Mouse (Mus musculus) midbrain, embryonic 15.5 days (tissue): ENCODE measurements around the gene Poc1a. TPM values are rescaled to one million over a fixed set of nuclear protein-coding genes. Genes with fewer than 3 reads are reported as not detected.

Experiments
- ATAC-seq: fragments of 200-750 bp; cut with Nextera tagmentation; replicated peaks from 2 replicates; pipeline ENCODE4 v1.8.0; 2017; ENCODE audit warnings: moderate TSS enrichment
- H3K27ac ChIP-seq: fragments of 300-500 bp; sonication (generic); 2 replicates; pipeline ENCODE4 v1.5.1; 2015; ENCODE audit warnings: mild to moderate bottlenecking, inconsistent platforms
- H3K27me3 ChIP-seq: fragments of 300-500 bp; sonication (generic); replicated peaks from 2 replicates; pipeline ENCODE4 v1.6.1; 2015; ENCODE audit warnings: inconsistent platforms
- H3K36me3 ChIP-seq: fragments of 300-500 bp; sonication (generic); replicated peaks from 2 replicates; pipeline ENCODE4 v1.6.1; 2015; ENCODE audit warnings: inconsistent platforms
- H3K4me1 ChIP-seq: fragments of 300-500 bp; sonication (generic); 2 replicates; pipeline ENCODE4 v1.6.1; 2015; ENCODE audit warnings: inconsistent platforms
- H3K4me2 ChIP-seq: fragments of 300-500 bp; sonication (generic); 2 replicates; pipeline ENCODE4 v1.6.1; 2015; ENCODE audit warnings: inconsistent platforms, mild to moderate bottlenecking, moderate library complexity
- H3K4me3 ChIP-seq: fragments of 300-500 bp; sonication (generic); 2 replicates; pipeline ENCODE4 v1.5.1; 2015; ENCODE audit warnings: mild to moderate bottlenecking, inconsistent platforms
- H3K9ac ChIP-seq: fragments of 300-500 bp; sonication (generic); 2 replicates; pipeline ENCODE4 v1.6.1; 2015; ENCODE audit warnings: mild to moderate bottlenecking, inconsistent platforms
- H3K9me3 ChIP-seq: fragments of 300-500 bp; sonication (generic); 2 replicates; pipeline ENCODE4 v1.6.1; 2016; ENCODE audit warnings: inconsistent platforms
- WGBS: fragments of 180-500 bp; shearing (Covaris S2); methylation state at CpG from one replicate; pipeline ENCODE4 v1.1.7; 2015; ENCODE audit warnings: mixed read lengths; 5-methylcytosine and 5-hydroxymethylcytosine counted together
- polyA plus RNA-seq: library from polyadenylated mRNA; unstranded; fragments of >200 nt; fragmentation: Nextera tagmentation; extraction: Ambion mirVana; gene quantifications from 2 replicates; pipeline ENCODE4 v1.2.1, GENCODE M21; 2015

Gene Poc1a
- 9.1 and 9.9 TPM in 2 replicates for polyA plus RNA-seq

DNA sequence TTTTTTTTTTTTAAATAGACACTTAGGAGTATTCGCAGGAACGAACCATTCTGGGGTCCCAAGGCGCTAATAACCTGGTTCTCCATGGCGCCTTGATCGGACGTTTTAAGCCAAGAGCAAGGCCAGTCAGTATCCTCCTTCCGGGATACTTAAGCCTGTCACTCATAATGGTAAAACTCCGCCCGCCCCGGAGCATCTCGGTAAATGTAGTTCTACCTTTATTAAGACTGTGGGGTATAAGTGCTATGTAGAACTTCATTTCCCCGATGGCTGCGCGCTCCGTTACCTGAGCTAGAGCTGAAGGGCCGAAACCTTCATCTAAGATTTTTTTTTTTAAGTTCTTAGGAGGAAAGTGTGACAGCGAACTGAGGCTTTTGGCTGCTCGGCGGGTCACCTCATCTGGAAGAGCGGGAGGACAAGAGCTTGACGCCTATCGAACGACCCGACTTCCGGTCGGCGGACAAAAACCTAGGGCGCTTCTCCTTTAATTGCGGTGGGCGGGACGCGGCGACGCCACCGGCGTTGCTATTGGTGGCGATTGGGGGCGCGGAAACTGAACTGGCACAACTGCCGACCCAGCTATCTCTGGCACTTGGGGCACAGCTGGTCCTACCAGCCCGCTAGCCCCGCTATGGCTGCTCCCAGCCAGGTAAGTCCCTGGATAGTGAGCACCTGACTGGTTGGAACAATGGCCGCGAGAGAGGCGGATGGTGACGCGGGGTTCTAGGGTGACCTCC lies at the start of gene Poc1a:
Gene Poc1a (plus strand): TSS at position 254 of the 737 bp plus-strand sequence.
- peak within 1 kb of the TSS; percentile 79 for H3K27ac ChIP-seq
- peak within 1 kb of the TSS; percentile 56 for H3K9ac ChIP-seq
- peaks cover 13% of the 10 kb centered on the region for H3K4me1 ChIP-seq
- H3K4me3 ChIP-seq: peak within 1 kb of the TSS; percentile 53
- WGBS: under 1% methylated on average over 47 of the region's 47 CpGs
- no peaks in the 10 kb centered on the region for H3K9me3 ChIP-seq
- no peaks in the 10 kb centered on the region for H3K36me3 ChIP-seq
- no peaks in the 10 kb centered on the region for H3K27me3 ChIP-seq
- peak within 1 kb of the TSS; percentile 85 for H3K4me2 ChIP-seq
- ATAC-seq: peak; percentile 98

DNA sequence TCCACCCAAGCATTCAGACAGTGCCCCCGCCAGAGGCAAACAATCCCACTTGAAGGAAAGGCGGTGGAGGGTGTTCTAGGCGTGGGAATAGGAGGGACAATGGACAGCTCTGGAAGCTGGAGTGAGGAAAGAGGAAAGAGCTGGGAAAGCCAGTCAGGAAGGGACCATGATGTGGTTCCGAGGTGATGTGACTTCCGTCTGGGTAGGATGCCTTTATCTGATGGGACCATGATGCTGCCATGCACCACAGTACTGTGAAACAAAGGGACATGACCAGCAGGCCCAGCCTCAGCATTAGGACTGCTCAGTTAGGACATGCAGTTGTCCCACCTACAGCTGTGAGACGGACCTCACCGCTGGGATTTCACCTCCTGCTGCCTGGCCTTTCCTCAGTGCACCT lies 49.6 kb upstream of the Poc1a start:
- WGBS: 83% methylated on average over 7 of the region's 7 CpGs
- H3K27ac ChIP-seq: no peak overlapping the region
- peaks cover 4% of the 10 kb centered on the region; the same call in 1 of the 2 replicates for H3K4me1 ChIP-seq
- ATAC-seq: no peak
- H3K36me3 ChIP-seq: peaks cover 25% of the 10 kb centered on the region; the same call in 1 of the 2 replicates
- H3K9me3 ChIP-seq: no peaks in the 10 kb centered on the region
- no peak overlapping the region for H3K4me2 ChIP-seq
- no peaks in the 10 kb centered on the region for H3K27me3 ChIP-seq
- H3K4me3 ChIP-seq: no peak overlapping the region
- H3K9ac ChIP-seq: no peak overlapping the region

DNA sequence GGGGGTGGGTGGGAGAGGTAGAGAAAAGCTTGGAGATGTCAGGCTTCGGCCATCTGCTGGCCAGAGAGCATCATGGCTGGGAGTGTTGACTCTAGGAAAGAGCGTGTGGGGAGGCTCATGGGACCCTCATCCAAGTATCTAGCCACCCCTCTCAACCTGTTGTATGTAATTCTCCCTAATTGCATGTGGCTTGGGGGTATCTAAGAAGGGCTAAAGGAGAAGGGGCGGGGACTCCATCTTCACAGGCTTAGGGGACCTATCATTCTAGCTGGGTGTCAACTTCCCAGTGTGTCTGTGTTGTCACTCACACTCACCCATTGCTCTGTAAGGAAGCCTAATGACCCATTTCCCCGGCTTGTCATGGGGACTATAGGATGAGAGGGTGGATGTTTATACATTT lies 49.0 kb upstream of the Poc1a start:
- Histone ChIP-seq H3K4me2 (no peak overlapping the region), H3K27me3 (no peaks in the 10 kb centered on the region), H3K36me3 (peaks cover 31% of the 10 kb centered on the region; the same call in 1 of the 2 replicates), H3K27ac (no peak overlapping the region), H3K9me3 (no peaks in the 10 kb centered on the region), H3K4me1 (no peaks in the 10 kb centered on the region), H3K9ac (no peak overlapping the region), H3K4me3 (no peak overlapping the region)
- no peak for ATAC-seq
- 82% methylated on average over 4 of the region's 4 CpGs for WGBS

DNA sequence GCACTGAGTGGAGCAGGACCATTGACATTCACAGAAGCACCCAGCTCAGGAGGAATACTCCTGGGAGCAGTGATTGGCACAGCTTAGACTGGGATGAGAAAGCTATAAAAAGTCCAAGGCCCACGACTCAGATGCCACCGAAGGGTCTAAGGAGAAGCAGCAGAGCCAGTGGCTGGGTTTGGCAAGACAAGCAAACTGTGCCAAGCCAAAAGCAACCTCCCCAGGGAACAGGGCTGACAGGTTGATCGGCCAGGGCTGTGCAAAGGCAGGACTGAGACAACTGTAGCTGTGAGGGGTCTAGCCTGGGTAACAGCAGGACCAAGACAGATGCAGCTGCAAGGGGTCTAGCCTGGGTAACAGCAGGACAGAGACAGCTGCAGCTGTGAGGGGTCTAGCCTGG lies 47.9 kb upstream of the Poc1a start:
- Histone ChIP-seq H3K27ac (no peak overlapping the region), H3K27me3 (no peaks in the 10 kb centered on the region), H3K4me3 (no peak overlapping the region), H3K36me3 (peaks cover 41% of the 10 kb centered on the region), H3K9me3 (no peaks in the 10 kb centered on the region), H3K4me1 (no peaks in the 10 kb centered on the region), H3K9ac (no peak overlapping the region), H3K4me2 (no peak overlapping the region)
- ATAC-seq: no peak
- WGBS: 94% methylated on average over 3 of the region's 3 CpGs

DNA sequence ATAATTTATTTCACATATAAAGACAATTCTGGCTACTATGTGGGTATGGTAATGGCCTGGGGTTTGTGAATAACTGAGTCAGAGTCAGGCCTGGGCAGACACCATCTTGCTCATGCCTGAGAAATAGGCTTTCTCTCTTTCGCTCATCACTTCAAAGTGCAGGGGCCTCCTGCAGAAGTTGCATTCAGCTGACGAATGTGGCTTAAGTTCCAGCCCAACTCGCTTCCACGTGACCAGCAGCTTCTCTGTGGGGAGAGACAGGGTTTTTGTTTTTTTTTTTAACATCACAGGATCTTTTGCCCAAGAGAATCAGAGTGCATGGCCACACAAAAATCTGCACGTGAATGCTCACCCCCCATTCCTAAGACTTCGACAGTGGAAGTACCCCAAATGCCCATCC lies 46.9 kb upstream of the Poc1a start:
- no peak for ATAC-seq
- no peak overlapping the region for H3K9ac ChIP-seq
- H3K4me3 ChIP-seq: no peak overlapping the region
- H3K9me3 ChIP-seq: no peaks in the 10 kb centered on the region
- H3K36me3 ChIP-seq: peaks cover 51% of the 10 kb centered on the region
- WGBS: 80% methylated on average over 6 of the region's 6 CpGs
- H3K4me2 ChIP-seq: no peak overlapping the region
- H3K4me1 ChIP-seq: no peaks in the 10 kb centered on the region
- no peak overlapping the region for H3K27ac ChIP-seq
- H3K27me3 ChIP-seq: no peaks in the 10 kb centered on the region

DNA sequence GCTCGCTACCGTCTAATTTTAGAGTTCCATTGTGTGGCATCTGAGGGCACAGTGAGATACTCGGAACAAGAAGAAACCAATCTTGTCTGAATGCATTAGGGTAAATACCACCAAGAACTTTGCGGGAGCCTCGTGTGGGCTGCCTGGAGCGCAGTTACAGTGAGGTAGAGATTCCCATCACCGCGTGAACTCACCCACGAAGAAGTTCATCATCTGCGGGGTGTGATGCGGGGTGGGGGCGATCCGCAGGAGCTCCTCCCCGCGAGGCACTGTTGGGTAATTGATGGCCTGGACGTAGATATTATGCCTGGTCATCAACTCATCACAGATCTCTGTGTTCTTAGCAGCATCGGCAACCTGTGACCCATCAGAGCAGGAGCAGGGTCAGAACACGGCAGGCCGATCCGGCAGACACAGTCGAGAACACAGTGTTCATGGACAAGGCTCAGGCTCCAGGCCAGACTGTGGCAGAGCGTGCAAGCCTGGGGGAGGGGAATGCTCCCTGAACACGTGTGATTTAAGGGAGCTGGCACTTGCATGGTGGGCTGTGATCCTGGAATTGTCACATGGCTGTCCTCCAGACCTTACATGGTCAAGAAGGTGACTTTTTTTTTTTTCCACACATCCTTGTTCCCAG lies 45.5 kb upstream of the Poc1a start:
- H3K4me1 ChIP-seq: no peaks in the 10 kb centered on the region
- H3K36me3 ChIP-seq: peaks cover 61% of the 10 kb centered on the region
- no peak overlapping the region for H3K27ac ChIP-seq
- no peaks in the 10 kb centered on the region for H3K27me3 ChIP-seq
- H3K4me2 ChIP-seq: no peak overlapping the region
- no peaks in the 10 kb centered on the region for H3K9me3 ChIP-seq
- no peak overlapping the region for H3K9ac ChIP-seq
- no peak for ATAC-seq
- H3K4me3 ChIP-seq: no peak overlapping the region
- WGBS: 91% methylated on average over 23 of the region's 23 CpGs

DNA sequence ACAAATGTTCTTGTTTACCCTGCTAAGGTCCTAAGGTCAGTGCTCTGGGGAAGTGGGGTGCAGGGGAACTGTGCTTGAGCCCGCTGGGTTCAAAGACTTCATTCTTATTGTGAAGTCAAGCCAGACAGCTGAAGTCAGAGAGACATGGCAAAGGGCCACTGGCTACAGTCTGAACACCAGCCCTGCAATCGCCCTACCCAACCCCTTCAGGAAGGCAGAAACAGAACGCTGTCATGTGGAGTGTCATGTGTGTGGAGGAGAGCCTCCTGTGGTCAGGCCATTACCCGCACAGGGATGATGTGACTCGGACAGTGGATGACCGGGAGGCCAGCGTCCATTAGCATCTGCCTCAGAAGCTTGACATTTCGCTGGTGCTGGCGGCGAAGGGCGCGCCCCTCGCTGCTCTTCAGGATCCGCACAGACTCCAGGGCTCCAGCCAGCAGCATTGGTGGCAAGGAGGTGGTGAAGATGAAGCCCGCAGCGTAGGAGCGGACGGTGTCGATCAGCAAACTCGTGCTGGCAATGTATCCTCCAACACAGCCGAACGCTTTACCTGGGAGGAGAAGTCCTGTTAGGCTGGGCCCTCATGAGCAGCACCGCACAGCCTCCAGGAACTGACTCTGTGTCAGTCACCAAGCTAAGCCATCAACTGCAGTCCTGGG lies 44.6 kb upstream of the Poc1a start:
- no peaks in the 10 kb centered on the region for H3K4me1 ChIP-seq
- no peak overlapping the region for H3K27ac ChIP-seq
- 91% methylated on average over 23 of the region's 23 CpGs for WGBS

DNA sequence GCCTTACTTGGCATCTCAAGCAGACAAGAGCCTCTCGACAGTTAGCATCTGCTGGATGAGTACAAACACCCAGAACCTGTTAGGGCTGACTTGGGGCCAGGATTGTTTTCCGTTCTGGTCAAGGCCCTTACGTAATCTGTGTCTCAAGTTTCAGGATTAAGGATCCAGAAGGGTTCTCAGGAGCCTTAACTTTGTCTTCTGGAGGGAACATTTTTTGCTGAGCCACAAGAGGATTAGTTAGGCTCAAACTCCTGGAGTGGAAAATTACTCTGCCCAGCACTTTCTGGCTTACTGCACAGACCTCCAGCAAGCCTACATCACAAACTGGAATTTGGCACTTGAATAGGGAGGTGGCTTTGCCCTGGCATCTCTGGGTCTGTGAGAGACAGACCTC lies 44.0 kb upstream of the Poc1a start:
- Histone ChIP-seq H3K27ac (no peak overlapping the region), H3K4me1 (no peaks in the 10 kb centered on the region), H3K9ac (no peak overlapping the region), H3K9me3 (no peaks in the 10 kb centered on the region), H3K4me3 (no peak overlapping the region), H3K36me3 (peaks cover 73% of the 10 kb centered on the region), H3K4me2 (no peak overlapping the region), H3K27me3 (no peaks in the 10 kb centered on the region)
- 61% methylated on average over 3 of the region's 3 CpGs for WGBS
- ATAC-seq: no peak

More for the DNA sequence above, 44.6 kb upstream of the Poc1a start:
- Histone ChIP-seq H3K27me3 (no peaks in the 10 kb centered on the region), H3K9ac (no peak overlapping the region), H3K4me3 (no peak overlapping the region), H3K9me3 (no peaks in the 10 kb centered on the region), H3K4me2 (no peak overlapping the region), H3K36me3 (peaks cover 69% of the 10 kb centered on the region)
- no peak for ATAC-seq

DNA sequence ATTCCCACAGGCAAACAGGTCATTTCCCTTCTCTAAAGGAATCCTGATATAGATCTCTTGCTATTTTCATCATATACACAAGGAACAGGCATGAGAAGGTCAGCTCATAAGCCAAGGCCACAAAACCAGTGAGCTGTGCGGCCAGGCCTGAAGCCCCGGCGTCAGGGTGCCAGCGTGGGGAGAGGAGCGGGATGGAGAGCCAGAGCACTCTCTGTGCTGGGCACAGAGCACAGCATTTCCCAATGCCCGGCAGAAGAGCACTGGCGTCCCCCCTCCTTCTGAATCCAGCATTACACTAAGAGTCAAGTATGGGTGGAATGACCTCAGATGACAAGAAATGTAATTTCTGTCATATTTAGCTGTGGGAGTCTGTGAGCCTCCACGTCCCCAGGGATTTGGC lies 43.5 kb upstream of the Poc1a start:
- Histone ChIP-seq H3K9me3 (no peaks in the 10 kb centered on the region), H3K27ac (no peak overlapping the region), H3K36me3 (peaks cover 77% of the 10 kb centered on the region), H3K9ac (no peak overlapping the region), H3K4me1 (no peaks in the 10 kb centered on the region), H3K27me3 (no peaks in the 10 kb centered on the region), H3K4me3 (no peak overlapping the region), H3K4me2 (no peak overlapping the region)
- ATAC-seq: no peak
- WGBS: 86% methylated on average over 8 of the region's 8 CpGs

DNA sequence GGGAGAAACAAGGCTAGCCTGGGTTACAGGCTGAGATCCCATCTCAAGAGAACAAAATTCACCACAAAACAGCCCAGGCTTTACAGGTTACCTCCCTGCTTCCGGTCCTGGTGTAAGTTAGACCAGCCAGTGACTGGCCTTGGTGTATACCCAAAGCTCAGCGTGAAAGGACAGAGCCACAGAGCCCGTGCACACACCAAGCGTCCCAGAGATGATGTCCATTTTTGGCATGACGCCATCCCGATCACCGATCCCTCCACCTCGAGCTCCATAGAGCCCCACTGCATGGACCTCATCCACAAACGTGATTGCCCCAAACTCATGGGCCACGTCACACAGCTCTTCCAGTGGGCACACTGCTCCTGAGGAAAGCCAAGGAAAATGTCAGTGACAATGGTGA lies 43.0 kb upstream of the Poc1a start:
- WGBS: 94% methylated on average over 10 of the region's 10 CpGs
- Histone ChIP-seq H3K9ac (no peak overlapping the region), H3K27ac (no peak overlapping the region), H3K9me3 (no peaks in the 10 kb centered on the region), H3K4me1 (no peaks in the 10 kb centered on the region), H3K4me2 (no peak overlapping the region), H3K27me3 (no peaks in the 10 kb centered on the region), H3K4me3 (no peak overlapping the region), H3K36me3 (peaks cover 80% of the 10 kb centered on the region)
- ATAC-seq: no peak

DNA sequence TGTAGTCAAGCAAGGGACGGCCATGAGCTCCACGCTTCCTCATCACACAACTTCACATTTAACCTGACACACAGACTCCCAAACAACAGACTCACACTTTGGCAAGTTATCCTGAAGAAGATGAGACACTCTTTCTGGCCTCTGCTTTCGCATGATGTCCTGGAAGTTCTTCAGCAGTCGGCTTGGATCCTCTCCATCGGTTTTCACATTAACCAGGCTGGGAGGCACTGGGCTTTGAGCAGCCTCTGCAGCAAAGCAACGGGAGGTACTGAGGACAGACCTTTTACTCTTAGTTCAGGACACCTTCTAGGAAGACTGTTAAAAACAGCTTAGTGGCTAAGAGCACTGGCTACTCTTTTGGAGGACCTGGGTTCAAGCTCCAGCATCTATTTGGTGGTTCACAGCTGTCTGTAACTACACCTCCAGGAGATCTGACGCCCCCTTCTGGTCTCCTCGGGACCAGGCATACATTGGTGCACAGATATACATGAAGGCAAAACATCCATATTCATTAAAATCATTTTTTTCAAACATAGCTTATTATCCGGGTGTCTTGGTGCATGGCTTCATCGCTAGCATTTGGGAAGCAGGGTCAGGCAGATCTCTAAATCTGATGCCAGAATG lies 39.2 kb upstream of the Poc1a start:
- Histone ChIP-seq H3K4me2 (no peak overlapping the region), H3K4me1 (peaks cover 7% of the 10 kb centered on the region), H3K4me3 (no peak overlapping the region), H3K27ac (no peak overlapping the region), H3K27me3 (no peaks in the 10 kb centered on the region), H3K9me3 (no peaks in the 10 kb centered on the region), H3K36me3 (peaks cover 55% of the 10 kb centered on the region), H3K9ac (no peak overlapping the region)
- WGBS: 93% methylated on average over 10 of the region's 10 CpGs
- no peak for ATAC-seq

DNA sequence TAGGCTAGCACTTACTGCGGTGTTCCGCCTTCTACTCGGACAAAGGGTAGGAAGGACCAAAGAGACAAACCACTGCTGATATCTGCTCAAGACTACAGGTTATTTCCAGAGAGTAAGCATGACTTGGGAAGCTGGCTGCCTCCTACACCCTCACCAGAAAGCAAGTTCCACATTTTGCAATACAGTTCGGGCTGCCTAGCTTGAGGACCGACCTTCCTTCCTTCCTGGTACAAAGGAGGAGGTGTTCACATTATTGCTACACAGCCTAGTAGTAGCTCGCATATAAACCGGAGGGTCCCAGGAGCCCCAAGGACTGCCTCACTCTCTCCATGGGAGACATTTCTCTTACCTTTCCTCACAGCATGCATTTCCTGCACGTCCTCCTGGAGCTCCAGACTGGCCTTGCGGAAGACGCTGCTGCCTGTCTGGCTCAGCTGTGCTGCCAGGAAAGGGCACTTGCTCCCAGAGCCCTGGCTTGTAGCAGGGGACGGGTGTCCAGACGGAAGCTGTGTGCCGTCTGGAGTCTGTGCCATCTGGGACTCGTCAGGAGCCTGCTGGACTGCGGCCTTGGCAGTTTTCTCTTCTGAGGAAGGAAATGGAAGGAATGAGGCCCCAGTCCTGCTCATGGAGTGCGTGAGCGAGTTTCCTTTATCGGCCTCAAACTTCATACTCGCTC lies 37.9 kb upstream of the Poc1a start:
- peaks cover 15% of the 10 kb centered on the region for H3K4me1 ChIP-seq
- H3K36me3 ChIP-seq: peaks cover 44% of the 10 kb centered on the region
- H3K9ac ChIP-seq: no peak overlapping the region
- no peak overlapping the region for H3K4me3 ChIP-seq
- no peak overlapping the region for H3K4me2 ChIP-seq
- no peak overlapping the region for H3K27ac ChIP-seq
- WGBS: 86% methylated on average over 19 of the region's 19 CpGs
- ATAC-seq: no peak
- H3K9me3 ChIP-seq: no peaks in the 10 kb centered on the region
- no peaks in the 10 kb centered on the region for H3K27me3 ChIP-seq
